Mouse (Mus musculus) kidney, postnatal 0 days (tissue): Measurements from ENCODE around the gene Afmid. TPM values are rescaled to one million over a fixed set of nuclear protein-coding genes. Genes with fewer than 3 reads are reported as not detected.

ENCODE experiments used
- ATAC-seq: fragments of 200-750 bp; cut with Nextera tagmentation; replicated peaks from 2 replicates; pipeline ENCODE4 v1.8.0; 2017; ENCODE audit warnings: low read depth, moderate number of reproducible peaks, moderate TSS enrichment, moderate library complexity; ENCODE audit not compliant: low FRiP score
- DNase-seq: peaks from one replicate; pipeline ENCODE4 v3.0.0-alpha.2; 2016; ENCODE audit warnings: low spot score
- H3K27ac ChIP-seq: fragments of 300-500 bp; sonication (generic); 2 replicates; pipeline ENCODE4 v1.5.1; 2014; ENCODE audit warnings: mild to moderate bottlenecking
- H3K27me3 ChIP-seq: fragments of 300-500 bp; sonication (generic); 2 replicates; pipeline ENCODE4 v1.6.1; 2014; ENCODE audit warnings: low read length, mixed read lengths; ENCODE audit not compliant: insufficient read depth
- H3K36me3 ChIP-seq: fragments of 300-500 bp; sonication (generic); 2 replicates; pipeline ENCODE4 v1.6.1; 2014; ENCODE audit warnings: low read length, mixed read lengths; ENCODE audit not compliant: insufficient read depth
- H3K4me1 ChIP-seq: fragments of 300-500 bp; sonication (generic); replicated peaks from 2 replicates; pipeline ENCODE4 v1.6.1; 2014; ENCODE audit warnings: antibody characterized with exemption, low read length, mixed read lengths; ENCODE audit not compliant: insufficient read depth
- H3K4me2 ChIP-seq: fragments of 300-500 bp; sonication (generic); 2 replicates; pipeline ENCODE4 v1.6.1; 2014; ENCODE audit warnings: mild to moderate bottlenecking, low read length, moderate library complexity, mixed read lengths
- H3K4me3 ChIP-seq: fragments of 300-500 bp; sonication (generic); replicated peaks from 2 replicates; pipeline ENCODE4 v1.5.1; 2014; ENCODE audit warnings: low read depth, low read length
- H3K9ac ChIP-seq: fragments of 300-500 bp; sonication (generic); 2 replicates; pipeline ENCODE4 v1.6.1; 2014; ENCODE audit warnings: low read depth, low read length
- H3K9me3 ChIP-seq: fragments of 300-500 bp; sonication (generic); replicated peaks from 2 replicates; pipeline ENCODE4 v1.6.1; 2016; ENCODE audit warnings: low read length, inconsistent platforms, mixed read lengths
- CTCF ChIP-seq: IDR thresholded peaks from 2 replicates; pipeline ENCODE4 v1.5.1; 2016; ENCODE audit warnings: antibody characterized with exemption, low read depth, mild to moderate bottlenecking, moderate library complexity
- WGBS: fragments of 180-500 bp; shearing (Covaris S2); extraction: QIAGEN DNeasy Blood & Tissue Kit; methylation state at CpG from one replicate; pipeline ENCODE4 v1.1.7; 2014; 5-methylcytosine and 5-hydroxymethylcytosine counted together
- polyA plus RNA-seq: library from polyadenylated mRNA; unstranded; fragments of >200 nt; fragmentation: Nextera tagmentation; extraction: Ambion mirVana; gene quantifications from 2 replicates; pipeline ENCODE4 v1.2.1, GENCODE M21; 2015

The Afmid gene
- polyA plus RNA-seq, 1 experiment from 2014 or later: 4.5 TPM

- H3K9ac ChIP-seq: no peak overlapping the region
- ATAC-seq: no peak
- 39% methylated on average over 12 of the region's 12 CpGs for WGBS
- no peak overlapping the region for H3K4me3 ChIP-seq
- no peaks in the 10 kb centered on the region for H3K36me3 ChIP-seq
- peak; percentile 91 for DNase-seq
- peaks cover 15% of the 10 kb centered on the region for H3K4me1 ChIP-seq
- no peak overlapping the region for H3K27ac ChIP-seq
- H3K9me3 ChIP-seq: no peaks in the 10 kb centered on the region
- H3K4me2 ChIP-seq: no peak overlapping the region
- TF ChIP-seq CTCF: peak; percentile 99
- H3K27me3 ChIP-seq: no peaks in the 10 kb centered on the region
These were observed 45.1 kb downstream of the Afmid start for GRCm38 (mm10) chr11:117870688-117871365.

- Histone ChIP-seq H3K27ac (no peak overlapping the region), H3K9ac (no peak overlapping the region), H3K4me2 (no peak overlapping the region), H3K36me3 (no peaks in the 10 kb centered on the region), H3K4me1 (peaks cover 9% of the 10 kb centered on the region), H3K27me3 (no peaks in the 10 kb centered on the region), H3K4me3 (no peak overlapping the region), H3K9me3 (no peaks in the 10 kb centered on the region)
- no peak for TF ChIP-seq CTCF
- 60% methylated on average over 5 of the region's 5 CpGs for WGBS
- ATAC-seq: no peak
- no peak for DNase-seq
These were observed 45.7 kb downstream of the Afmid start for GRCm38 (mm10) chr11:117871376-117871775.

GRCm38 (mm10) chr11:117871911-117872584 is 46.3 kb downstream of the Afmid start:
- Histone ChIP-seq H3K9ac (no peak overlapping the region), H3K4me2 (peak overlapping the region; percentile 96; the same call in 1 of the 2 replicates), H3K27me3 (no peaks in the 10 kb centered on the region), H3K9me3 (no peaks in the 10 kb centered on the region), H3K4me3 (no peak overlapping the region), H3K36me3 (no peaks in the 10 kb centered on the region), H3K27ac (no peak overlapping the region), H3K4me1 (peaks cover 8% of the 10 kb centered on the region)
- DNase-seq (no peak), ATAC-seq (no peak)
- WGBS: 66% methylated on average over 12 of the region's 12 CpGs
- no peak for TF ChIP-seq CTCF

- 2% methylated on average over 51 of the region's 51 CpGs for WGBS
- no peak for TF ChIP-seq CTCF
- H3K27ac ChIP-seq: no peak within 1 kb of the TSS
These were observed 47.3 kb downstream of the Afmid start, which contains the start of gene Tha1 for GRCm38 (mm10) chr11:117872861-117873608. TSS of gene Tha1 (minus strand) at chr11:117873481.

DNA sequence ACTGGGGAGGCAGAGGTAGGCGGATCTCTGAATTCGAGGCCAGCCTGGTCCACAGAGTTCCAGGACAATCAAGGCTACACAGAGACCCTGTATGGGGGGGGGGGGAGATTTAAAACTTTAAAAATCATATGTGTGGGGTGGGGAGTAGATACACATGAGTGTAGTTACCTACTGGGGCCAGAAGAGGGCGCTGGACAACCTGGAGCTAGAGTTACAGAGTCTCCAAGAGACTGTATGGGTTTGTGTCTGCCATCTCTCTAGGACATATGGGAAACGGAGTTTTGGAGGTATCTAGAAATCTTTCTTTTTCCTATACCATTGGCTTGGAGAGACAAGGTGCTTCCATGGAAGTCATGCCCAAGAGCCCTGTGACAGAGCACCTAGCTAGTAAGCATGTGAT is 48.7 kb downstream of the Afmid start:
- H3K9me3 ChIP-seq: no peaks in the 10 kb centered on the region
- H3K4me3 ChIP-seq: no peak overlapping the region
- H3K4me1 ChIP-seq: peaks cover 19% of the 10 kb centered on the region
- no peak overlapping the region for H3K9ac ChIP-seq
- TF ChIP-seq CTCF: peak; percentile 66
- ATAC-seq (no peak), DNase-seq (peak; percentile 62)
- no peak overlapping the region for H3K27ac ChIP-seq
- H3K4me2 ChIP-seq: no peak overlapping the region
- H3K36me3 ChIP-seq: no peaks in the 10 kb centered on the region
- 60% methylated on average over 4 of the region's 4 CpGs for WGBS
- H3K27me3 ChIP-seq: no peaks in the 10 kb centered on the region

More at GRCm38 (mm10) chr11:117872861-117873608, 47.3 kb downstream of the Afmid start, which contains the start of gene Tha1:
- Histone ChIP-seq H3K9ac (peak within 1 kb of the TSS; percentile 72), H3K4me2 (peak within 1 kb of the TSS; percentile 96), H3K36me3 (no peaks in the 10 kb centered on the region), H3K27me3 (no peaks in the 10 kb centered on the region), H3K4me1 (peaks cover 10% of the 10 kb centered on the region), H3K9me3 (no peaks in the 10 kb centered on the region), H3K4me3 (peak within 1 kb of the TSS; percentile 56)
- DNase-seq: peak; percentile 95
- peak; percentile 72 for ATAC-seq

DNA sequence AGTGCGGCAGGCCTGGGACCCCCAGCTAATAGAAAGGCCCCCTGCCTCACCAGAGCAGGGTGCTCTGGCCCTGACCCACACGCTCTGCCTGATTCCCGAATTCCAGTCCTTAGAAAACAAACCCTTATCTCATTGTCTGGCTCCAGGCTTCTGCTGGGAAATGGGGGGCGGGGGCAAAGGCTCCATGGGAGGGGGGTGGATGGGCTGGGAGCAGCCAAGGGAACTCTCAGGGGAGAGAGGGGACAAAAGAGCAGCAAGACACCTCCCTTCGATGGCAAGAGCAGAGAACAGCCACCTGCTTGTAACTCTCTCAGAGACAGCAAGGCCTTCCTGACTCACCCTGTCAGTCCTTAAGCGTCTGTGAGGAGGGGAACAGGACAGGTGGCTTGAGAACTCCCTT is 50.0 kb downstream of the Afmid start:
- Histone ChIP-seq H3K27ac (no peak overlapping the region), H3K9me3 (no peaks in the 10 kb centered on the region), H3K9ac (no peak overlapping the region), H3K4me1 (peaks cover 19% of the 10 kb centered on the region), H3K4me3 (no peak overlapping the region), H3K27me3 (no peaks in the 10 kb centered on the region), H3K36me3 (no peaks in the 10 kb centered on the region), H3K4me2 (no peak overlapping the region)
- no peak for TF ChIP-seq CTCF
- WGBS: 47% methylated on average over 6 of the region's 6 CpGs
- no peak for DNase-seq
- no peak for ATAC-seq
